Comparison of ENCODE assay signal across 29 mouse cellular contexts in the genomic region with DNA sequence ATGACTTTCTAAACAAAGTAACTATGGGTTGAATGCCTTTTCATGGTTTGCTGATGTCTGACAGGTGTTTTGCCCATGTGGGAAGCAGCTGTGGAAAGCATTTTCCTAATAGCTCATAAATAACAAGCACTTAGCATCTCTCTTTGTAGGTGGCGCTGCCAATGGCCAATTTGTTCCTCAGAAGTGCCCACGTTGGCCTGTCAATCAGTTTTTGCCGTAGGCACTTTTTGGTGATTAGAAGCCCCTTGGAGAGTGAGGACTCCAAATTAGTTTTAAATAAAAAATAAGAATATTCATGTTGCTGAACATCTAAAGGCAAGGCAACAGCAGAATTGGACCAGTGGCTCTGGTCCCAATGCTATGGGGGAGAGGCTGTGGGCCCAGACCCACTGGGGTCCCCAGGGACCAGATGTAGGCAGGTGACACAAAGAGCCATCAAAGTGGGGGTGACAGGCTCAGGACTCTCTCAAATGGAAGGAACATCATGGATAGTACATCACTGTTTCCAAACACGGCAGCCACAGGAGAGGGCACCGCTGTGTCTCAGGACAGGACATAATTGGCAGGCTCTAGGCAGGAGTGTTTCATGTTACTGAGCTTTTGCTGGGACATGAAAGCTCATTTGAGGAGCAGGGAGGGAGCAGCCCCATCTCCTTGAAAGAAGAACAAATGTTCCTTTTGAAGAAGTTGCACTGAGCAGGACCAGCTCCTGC. TPM values are rescaled to one million over a fixed set of nuclear protein-coding genes. Genes with fewer than 3 reads are reported as not detected.
DNase-seq lines count a peak whose midpoint lies in the region; ATAC-seq and TF ChIP-seq lines count a peak whose summit lies in the region.
"Had no signal": no experiment of that assay in that cellular context is flagged by ENCODE, and none has a peak within 500 bp of the region (broad histone marks: within the 10 kb centered on the region; RNA-seq: fewer than 3 reads in every experiment).

No protein-coding gene starts in this region.

- no peak overlapping the region for H3K27ac ChIP-seq in forebrain, embryonic 14.5 days (ENCODE audit: low read depth, low read length)
- no peak overlapping the region for H3K27ac ChIP-seq in forebrain, embryonic 10.5 days
- no peak overlapping the region for H3K27ac ChIP-seq in midbrain, embryonic 11.5 days (ENCODE audit: low read depth, low read length)
- H3K27ac ChIP-seq in midbrain, embryonic 10.5 days (replicated peaks) = no peak overlapping the region
- 0 out of 2 replicates have a peak overlapping the region, but pooled peaks have one; percentile 3 for H3K27ac ChIP-seq in midbrain, embryonic 14.5 days (replicated peaks; ENCODE audit: low read depth, low read length)
- no peak overlapping the region for H3K27ac ChIP-seq in midbrain, postnatal 0 days (ENCODE audit: low read depth, low read length)
- H3K27ac ChIP-seq: embryonic facial prominence, embryonic 10.5 days; embryonic facial prominence, embryonic 13.5 days; forebrain, embryonic 13.5 days; heart, embryonic 15.5 days; hindbrain, embryonic 14.5 days had no signal

- no peaks in the 10 kb centered on the region for H3K9me3 ChIP-seq in forebrain, embryonic 14.5 days (replicated peaks; ENCODE audit: control insufficient read depth, low read length)
- H3K9me3 ChIP-seq in forebrain, embryonic 10.5 days = no peaks in the 10 kb centered on the region
- no peaks in the 10 kb centered on the region for H3K9me3 ChIP-seq in midbrain, embryonic 11.5 days (ENCODE audit: control insufficient read depth, low read length)
- H3K9me3 ChIP-seq in midbrain, embryonic 10.5 days (replicated peaks) = no peaks in the 10 kb centered on the region
- H3K9me3 ChIP-seq in midbrain, embryonic 14.5 days (ENCODE audit: control insufficient read depth, low read length) = no peaks in the 10 kb centered on the region; the same call in 1 of the 2 replicates
- no peaks in the 10 kb centered on the region for H3K9me3 ChIP-seq in midbrain, postnatal 0 days (ENCODE audit: low read length)
- H3K9me3 ChIP-seq: embryonic facial prominence, embryonic 10.5 days; embryonic facial prominence, embryonic 13.5 days; forebrain, embryonic 13.5 days; heart, embryonic 12.5 days; heart, embryonic 15.5 days had no signal

- H3K4me2 ChIP-seq in forebrain, embryonic 14.5 days (ENCODE audit: low read length) = no peak overlapping the region
- H3K4me2 ChIP-seq in midbrain, embryonic 11.5 days = no peak overlapping the region
- no peak overlapping the region for H3K4me2 ChIP-seq in midbrain, embryonic 14.5 days (ENCODE audit: low read length)
- no peak overlapping the region for H3K4me2 ChIP-seq in midbrain, postnatal 0 days (ENCODE audit: low read depth, low read length, poor library complexity, severe bottlenecking)
- H3K4me2 ChIP-seq: embryonic facial prominence, embryonic 13.5 days; forebrain, embryonic 13.5 days; heart, embryonic 12.5 days; heart, embryonic 15.5 days; hindbrain, embryonic 14.5 days had no signal

- 66% methylated on average over 5 of the region's 5 CpGs for WGBS in forebrain, embryonic 14.5 days
- 80% methylated on average over 5 of the region's 5 CpGs for WGBS in forebrain, embryonic 10.5 days
- WGBS in midbrain, embryonic 11.5 days = 83% methylated on average over 5 of the region's 5 CpGs
- WGBS in midbrain, embryonic 10.5 days = 83% methylated on average over 5 of the region's 5 CpGs
- 42% methylated on average over 5 of the region's 5 CpGs for WGBS in midbrain, embryonic 14.5 days
- WGBS in midbrain, postnatal 0 days = 45% methylated on average over 5 of the region's 5 CpGs

- H3K36me3 ChIP-seq in forebrain, embryonic 14.5 days (ENCODE audit: control insufficient read depth, insufficient read depth, low read length) = no peaks in the 10 kb centered on the region
- no peaks in the 10 kb centered on the region for H3K36me3 ChIP-seq in forebrain, embryonic 10.5 days (replicated peaks)
- H3K36me3 ChIP-seq in midbrain, embryonic 11.5 days (ENCODE audit: control insufficient read depth, insufficient read depth, low read length) = no peaks in the 10 kb centered on the region
- no peaks in the 10 kb centered on the region for H3K36me3 ChIP-seq in midbrain, embryonic 10.5 days
- no peaks in the 10 kb centered on the region for H3K36me3 ChIP-seq in midbrain, embryonic 14.5 days (ENCODE audit: control insufficient read depth, insufficient read depth, low read length)
- H3K36me3 ChIP-seq in midbrain, postnatal 0 days (ENCODE audit: insufficient read depth, low read length) = no peaks in the 10 kb centered on the region
- H3K36me3 ChIP-seq: embryonic facial prominence, embryonic 10.5 days; embryonic facial prominence, embryonic 13.5 days; heart, embryonic 12.5 days; heart, embryonic 15.5 days had no signal

- peak; percentile 42 for DNase-seq in forebrain, embryonic 14.5 days (ENCODE audit: low spot score)
- no peak for DNase-seq in forebrain, embryonic 10.5 days (ENCODE audit: extremely low spot score, low spot score)
- DNase-seq in midbrain, embryonic 11.5 days (ENCODE audit: low spot score, missing footprints) = peak; percentile 81
- DNase-seq in midbrain, embryonic 10.5 days (ENCODE audit: low spot score) = no peak
- DNase-seq in midbrain, embryonic 14.5 days = peak; percentile 76
- DNase-seq in midbrain, postnatal 0 days (ENCODE audit: low spot score) = peak; percentile 43
- DNase-seq in lung, postnatal 10 days = no peak
- DNase-seq: cerebellum, adult 11-12 months; cerebellum, adult 8-10 months; cerebellum, postnatal 36 days; forebrain, postnatal 0 days; gastrocnemius, postnatal 25 days had no signal

- no peaks in the 10 kb centered on the region for H3K4me1 ChIP-seq in forebrain, embryonic 14.5 days (ENCODE audit: control insufficient read depth, insufficient read depth, low read length)
- H3K4me1 ChIP-seq in forebrain, embryonic 10.5 days = peaks cover 14% of the 10 kb centered on the region
- peaks cover 13% of the 10 kb centered on the region for H3K4me1 ChIP-seq in midbrain, embryonic 11.5 days (ENCODE audit: control insufficient read depth, insufficient read depth, low read length)
- peaks cover 39% of the 10 kb centered on the region for H3K4me1 ChIP-seq in midbrain, embryonic 10.5 days
- peaks cover 26% of the 10 kb centered on the region for H3K4me1 ChIP-seq in midbrain, embryonic 14.5 days (ENCODE audit: control insufficient read depth, insufficient read depth, low read length)
- 0 out of 2 replicates have a peak, but pooled peaks cover 5% of the 10 kb centered on the region for H3K4me1 ChIP-seq in midbrain, postnatal 0 days (ENCODE audit: insufficient read depth, low read length)
- H3K4me1 ChIP-seq: embryonic facial prominence, embryonic 13.5 days; heart, embryonic 12.5 days; heart, embryonic 15.5 days had no signal

- no peak overlapping the region for H3K9ac ChIP-seq in forebrain, embryonic 14.5 days (ENCODE audit: low read length)
- H3K9ac ChIP-seq in midbrain, embryonic 11.5 days (ENCODE audit: low read length) = no peak overlapping the region
- H3K9ac ChIP-seq in midbrain, embryonic 14.5 days (replicated peaks; ENCODE audit: low read length) = no peak overlapping the region
- no peak overlapping the region for H3K9ac ChIP-seq in midbrain, postnatal 0 days (replicated peaks; ENCODE audit: low read length, poor library complexity, severe bottlenecking)
- H3K9ac ChIP-seq: embryonic facial prominence, embryonic 13.5 days; forebrain, embryonic 13.5 days; forebrain, postnatal 0 days; heart, embryonic 12.5 days; heart, embryonic 15.5 days; hindbrain, embryonic 14.5 days had no signal

- peaks cover 3% of the 10 kb centered on the region; the same call in 1 of the 2 replicates for H3K27me3 ChIP-seq in forebrain, embryonic 14.5 days (replicated peaks; ENCODE audit: control insufficient read depth, insufficient read depth, low read length)
- peaks cover 11% of the 10 kb centered on the region; the same call in 1 of the 2 replicates for H3K27me3 ChIP-seq in forebrain, embryonic 10.5 days (ENCODE audit: poor library complexity, severe bottlenecking)
- H3K27me3 ChIP-seq in midbrain, embryonic 11.5 days (ENCODE audit: control insufficient read depth, insufficient read depth, low read length) = no peaks in the 10 kb centered on the region; the same call in 1 of the 2 replicates
- H3K27me3 ChIP-seq in midbrain, embryonic 10.5 days (ENCODE audit: low read depth, poor library complexity, severe bottlenecking) = no peaks in the 10 kb centered on the region
- H3K27me3 ChIP-seq in midbrain, embryonic 14.5 days (ENCODE audit: control insufficient read depth, insufficient read depth, low read length) = no peaks in the 10 kb centered on the region
- H3K27me3 ChIP-seq in midbrain, postnatal 0 days (ENCODE audit: insufficient read depth, low read length) = peaks cover 6% of the 10 kb centered on the region; the same call in 1 of the 2 replicates
- H3K27me3 ChIP-seq: embryonic facial prominence, embryonic 13.5 days had no signal

- no peak overlapping the region for H3K4me3 ChIP-seq in forebrain, embryonic 14.5 days (ENCODE audit: low read depth, low read length)
- no peak overlapping the region for H3K4me3 ChIP-seq in forebrain, embryonic 10.5 days
- H3K4me3 ChIP-seq in midbrain, embryonic 11.5 days (ENCODE audit: low read depth, low read length) = no peak overlapping the region
- H3K4me3 ChIP-seq in midbrain, embryonic 10.5 days = no peak overlapping the region
- no peak overlapping the region for H3K4me3 ChIP-seq in midbrain, embryonic 14.5 days (replicated peaks; ENCODE audit: low read depth, low read length)
- H3K4me3 ChIP-seq in midbrain, postnatal 0 days (ENCODE audit: low read depth, low read length) = no peak overlapping the region
- H3K4me3 ChIP-seq: embryonic facial prominence, embryonic 10.5 days; embryonic facial prominence, embryonic 13.5 days; erythroblast, embryonic 14.5 days; forebrain, embryonic 13.5 days; heart, embryonic 12.5 days; heart, embryonic 15.5 days had no signal

- no peak for ATAC-seq in forebrain, embryonic 14.5 days
- ATAC-seq in midbrain, embryonic 11.5 days (ENCODE audit: low FRiP score) = no peak
- ATAC-seq in midbrain, embryonic 14.5 days (ENCODE audit: low FRiP score, low TSS enrichment) = peak; percentile 58; the same call in 1 of the 2 replicates
- 0 out of 2 replicates have a peak, but pooled peaks have one; percentile 38 for ATAC-seq in midbrain, postnatal 0 days (ENCODE audit: low FRiP score)
- ATAC-seq in inflammation-experienced regulatory T-cells, adult 6 months = no peak
- ATAC-seq: forebrain, embryonic 13.5 days; forebrain, postnatal 0 days had no signal

- 0 out of 2 replicates have a peak, but pooled peaks have one; percentile 6 for TF ChIP-seq CTCF in midbrain, postnatal 0 days (IDR thresholded peaks at IDR 0.05)

RNA-seq across cellular contexts. Expression of gene Bhlhe23, which starts 21.6 kb away (rescaled TPM):
- polyA plus RNA-seq in forebrain, embryonic 14.5 days (2014; fragmentation: Nextera tagmentation; extraction: Ambion mirVana) = 0.85 and 1.1 TPM in 2 replicates
- polyA plus RNA-seq in forebrain, embryonic 10.5 days (2016; fragmentation: Nextera tagmentation; extraction: Ambion mirVana) = 0.43 and 0.47 TPM in 2 replicates
- polyA plus RNA-seq in midbrain, embryonic 11.5 days (2014; fragmentation: Nextera tagmentation; extraction: Ambion mirVana) = 22.2 and 23.5 TPM in 2 replicates
- 10.8 and 12.0 TPM in 2 replicates for polyA plus RNA-seq in midbrain, embryonic 10.5 days (2016; fragmentation: Nextera tagmentation; extraction: Ambion mirVana)
- polyA plus RNA-seq in midbrain, embryonic 14.5 days (2014; fragmentation: Nextera tagmentation; extraction: Ambion mirVana) = 20.1 and 21.3 TPM in 2 replicates
- total RNA-seq in midbrain, postnatal 0 days (2014; rRNA removed) = 7.6 and 7.9 TPM in 2 replicates
- 5.9 and 6.0 TPM in 2 replicates for polyA plus RNA-seq in midbrain, postnatal 0 days (2015; fragmentation: Nextera tagmentation; extraction: Ambion mirVana)
- polyA plus RNA-seq in inflammation-experienced regulatory T-cells, adult 6 months (2017; shearing (Covaris generic)) = not detected
- total RNA-seq: adrenal gland, adult 18-20 months; adrenal gland, postnatal 10 days; adrenal gland, postnatal 4 days; gastrocnemius, adult 8-10 months; gastrocnemius, postnatal 25 days; heart, adult 18-20 months; heart, postnatal 10 days; heart, postnatal 36 days had no signal
- polyA plus RNA-seq: cortical plate, adult 2 months; embryonic facial prominence, embryonic 13.5 days; erythroblast, embryonic 14.5 days; gonadal fat pad, adult 2 months; heart, embryonic 12.5 days; heart, embryonic 15.5 days had no signal

RNA-seq across cellular contexts. Expression of gene Slc17a9, which starts 30.1 kb away (rescaled TPM):
- 0.25 TPM in 1 of 2 replicates, not detected in the other for polyA plus RNA-seq in forebrain, embryonic 14.5 days (2014; fragmentation: Nextera tagmentation; extraction: Ambion mirVana)
- 0.46 and 0.95 TPM in 2 replicates for polyA plus RNA-seq in forebrain, embryonic 10.5 days (2016; fragmentation: Nextera tagmentation; extraction: Ambion mirVana)
- polyA plus RNA-seq in midbrain, embryonic 11.5 days (2014; fragmentation: Nextera tagmentation; extraction: Ambion mirVana) = 0.19 TPM in 1 of 2 replicates, not detected in the other
- polyA plus RNA-seq in midbrain, embryonic 10.5 days (2016; fragmentation: Nextera tagmentation; extraction: Ambion mirVana) = 0.43 and 0.57 TPM in 2 replicates
- 0.12 TPM in 1 of 2 replicates, not detected in the other for polyA plus RNA-seq in midbrain, embryonic 14.5 days (2014; fragmentation: Nextera tagmentation; extraction: Ambion mirVana)
- total RNA-seq in midbrain, postnatal 0 days (2014; rRNA removed) = 0.55 and 1.2 TPM in 2 replicates
- polyA plus RNA-seq in midbrain, postnatal 0 days (2015; fragmentation: Nextera tagmentation; extraction: Ambion mirVana) = 0.20 TPM in 1 of 2 replicates, not detected in the other
- 10 to 100 TPM; 31.7 to 86.8 (median 66.9) TPM for polyA plus RNA-seq in inflammation-experienced regulatory T-cells, adult 6 months (2017; shearing (Covaris generic))

RNA-seq across cellular contexts. Expression of gene Gid8, which starts 45.2 kb away (rescaled TPM):
- polyA plus RNA-seq in forebrain, embryonic 14.5 days (2014; fragmentation: Nextera tagmentation; extraction: Ambion mirVana) = 56.3 and 60.4 TPM in 2 replicates
- 46.8 and 47.7 TPM in 2 replicates for polyA plus RNA-seq in forebrain, embryonic 10.5 days (2016; fragmentation: Nextera tagmentation; extraction: Ambion mirVana)
- polyA plus RNA-seq in midbrain, embryonic 11.5 days (2014; fragmentation: Nextera tagmentation; extraction: Ambion mirVana) = 63.3 and 63.4 TPM in 2 replicates
- polyA plus RNA-seq in midbrain, embryonic 10.5 days (2016; fragmentation: Nextera tagmentation; extraction: Ambion mirVana) = 50.2 TPM in 2 replicates
- 51.8 and 64.9 TPM in 2 replicates for polyA plus RNA-seq in midbrain, embryonic 14.5 days (2014; fragmentation: Nextera tagmentation; extraction: Ambion mirVana)
- total RNA-seq in midbrain, postnatal 0 days (2014; rRNA removed) = 43.6 and 56.4 TPM in 2 replicates
- polyA plus RNA-seq in midbrain, postnatal 0 days (2015; fragmentation: Nextera tagmentation; extraction: Ambion mirVana) = 44.5 and 46.5 TPM in 2 replicates
- polyA plus RNA-seq in inflammation-experienced regulatory T-cells, adult 6 months (2017; shearing (Covaris generic)) = 10 to 100 TPM; 20.2 to 22.8 (median 22.4) TPM

RNA-seq across cellular contexts. Expression of gene Dido1, which starts 45.3 kb away (rescaled TPM):
- 21.0 and 30.8 TPM in 2 replicates for polyA plus RNA-seq in forebrain, embryonic 14.5 days (2014; fragmentation: Nextera tagmentation; extraction: Ambion mirVana)
- 33.8 and 34.3 TPM in 2 replicates for polyA plus RNA-seq in forebrain, embryonic 10.5 days (2016; fragmentation: Nextera tagmentation; extraction: Ambion mirVana)
- polyA plus RNA-seq in midbrain, embryonic 11.5 days (2014; fragmentation: Nextera tagmentation; extraction: Ambion mirVana) = 28.8 and 30.5 TPM in 2 replicates
- polyA plus RNA-seq in midbrain, embryonic 10.5 days (2016; fragmentation: Nextera tagmentation; extraction: Ambion mirVana) = 30.9 and 34.6 TPM in 2 replicates
- 31.2 and 38.1 TPM in 2 replicates for polyA plus RNA-seq in midbrain, embryonic 14.5 days (2014; fragmentation: Nextera tagmentation; extraction: Ambion mirVana)
- 36.7 and 44.1 TPM in 2 replicates for total RNA-seq in midbrain, postnatal 0 days (2014; rRNA removed)
- polyA plus RNA-seq in midbrain, postnatal 0 days (2015; fragmentation: Nextera tagmentation; extraction: Ambion mirVana) = 19.3 and 22.2 TPM in 2 replicates
- 10 to 100 TPM; 36.4 to 52.4 (median 45.3) TPM for polyA plus RNA-seq in inflammation-experienced regulatory T-cells, adult 6 months (2017; shearing (Covaris generic))

Comparison
In these comparisons a context has a peak if more than half of its experiments do, and no peak if none do; other contexts are left out.
1. ATAC-seq: peak in midbrain, embryonic 14.5 days (single experiment) and midbrain, postnatal 0 days (single experiment); none in forebrain, embryonic 14.5 days (single experiment), midbrain, embryonic 11.5 days (single experiment) and inflammation-experienced regulatory T-cells, adult 6 months (single experiment).
2. DNase-seq: peak in forebrain, embryonic 14.5 days (single experiment), midbrain, embryonic 11.5 days (single experiment), midbrain, embryonic 14.5 days (single experiment) and midbrain, postnatal 0 days (single experiment); none in forebrain, embryonic 10.5 days (single experiment), midbrain, embryonic 10.5 days (single experiment) and lung, postnatal 10 days (single experiment).
3. RNA of gene Slc17a9, which starts 30.1 kb away (polyA plus RNA-seq): 31.7 to 86.8 TPM in inflammation-experienced regulatory T-cells, adult 6 months; 0.46 to 0.95 TPM in forebrain, embryonic 10.5 days, 0.43 to 0.57 TPM in midbrain, embryonic 10.5 days, 0.25 TPM in forebrain, embryonic 14.5 days, 0.12 TPM in midbrain, embryonic 14.5 days, 0.20 TPM in midbrain, postnatal 0 days and 0.19 TPM in midbrain, embryonic 11.5 days; every median in the first group is over 10 times any median in the second.